Mouse (Mus musculus): ENCODE results near the gene Ece1.
"Not testable (repeated sequence)": the region's sequence is repeated elsewhere in the genome, so short reads cannot be mapped to it uniquely, and the experiment has no call there.

Gene Ece1

GRCm38 (mm10) chr4:137862019-137862418 is at the start of gene Ece1:
Gene Ece1 (plus strand): TSS chr4:137862237.
- in situ Hi-C loops (cut with MseI, MboI): no loop called here

- in situ Hi-C loops (cut with MseI, MboI): no loop called here
Observed at GRCm38 (mm10) chr4:137812946-137813708, 48.9 kb upstream of the Ece1 start.

GRCm38 (mm10) chr4:137814140-137814539 is 47.9 kb upstream of the Ece1 start:
- in situ Hi-C loops (cut with MseI, MboI): no loop called here

- in situ Hi-C loops (cut with MseI, MboI): no loop called here
Observed at GRCm38 (mm10) chr4:137815473-137815872, 46.6 kb upstream of the Ece1 start.

GRCm38 (mm10) chr4:137816216-137816615 is 45.8 kb upstream of the Ece1 start:
- in situ Hi-C loops (cut with MseI, MboI): no loop called here

GRCm38 (mm10) chr4:137818341-137818740 is 43.7 kb upstream of the Ece1 start:
- in situ Hi-C loops (cut with MseI, MboI): no loop called here

- in situ Hi-C loops (cut with MseI, MboI): no loop called here
Observed at GRCm38 (mm10) chr4:137819487-137819886, 42.5 kb upstream of the Ece1 start.

- in situ Hi-C loops (cut with MseI, MboI): no loop called here
Observed at GRCm38 (mm10) chr4:137820721-137821120, 41.3 kb upstream of the Ece1 start.

GRCm38 (mm10) chr4:137822537-137822936 is 39.5 kb upstream of the Ece1 start:
- in situ Hi-C loops (cut with MseI, MboI): no loop called here

GRCm38 (mm10) chr4:137823542-137823941 is 38.5 kb upstream of the Ece1 start:
- in situ Hi-C loops (cut with MseI, MboI): no loop called here

- in situ Hi-C loops (cut with MseI, MboI): no loop called here
Observed at GRCm38 (mm10) chr4:137824881-137825280, 37.2 kb upstream of the Ece1 start.

- in situ Hi-C loops (cut with MseI, MboI): no loop called here
Observed at GRCm38 (mm10) chr4:137830380-137830779, 31.7 kb upstream of the Ece1 start.

- in situ Hi-C loops (cut with MseI, MboI): no loop called here
Observed at GRCm38 (mm10) chr4:137831598-137831997, 30.4 kb upstream of the Ece1 start.

GRCm38 (mm10) chr4:137835624-137836337 is 26.3 kb upstream of the Ece1 start:
- in situ Hi-C loops (cut with MseI, MboI): loop anchor here (5.0 kb wide), 1 partner anchor 103 kb away; no protein-coding TSS in a partner anchor

GRCm38 (mm10) chr4:137836741-137837140 is 25.3 kb upstream of the Ece1 start:
- in situ Hi-C loops (cut with MseI, MboI): loop anchor here (5.0 kb wide), 1 partner anchor 104 kb away; no protein-coding TSS in a partner anchor

- in situ Hi-C loops (cut with MseI, MboI): loop anchor here (5.0 kb wide), 1 partner anchor 105 kb away; no protein-coding TSS in a partner anchor
Observed at GRCm38 (mm10) chr4:137837792-137838191, 24.2 kb upstream of the Ece1 start.

GRCm38 (mm10) chr4:137838791-137839190 is 23.2 kb upstream of the Ece1 start:
- in situ Hi-C loops (cut with MseI, MboI): loop anchor here (5.0 kb wide), 1 partner anchor 106 kb away; no protein-coding TSS in a partner anchor

- in situ Hi-C loops (cut with MseI, MboI): loop anchor here (5.0 kb wide), 1 partner anchor 107 kb away; no protein-coding TSS in a partner anchor
Observed at GRCm38 (mm10) chr4:137839452-137839851, 22.6 kb upstream of the Ece1 start.

- in situ Hi-C loops (cut with MseI, MboI): no loop called here
Observed at GRCm38 (mm10) chr4:137844656-137845055, 17.4 kb upstream of the Ece1 start.

GRCm38 (mm10) chr4:137847651-137848050 is 14.4 kb upstream of the Ece1 start:
- in situ Hi-C loops (cut with MseI, MboI): not testable (repeated sequence)

GRCm38 (mm10) chr4:137850161-137850560 is 11.9 kb upstream of the Ece1 start:
- in situ Hi-C loops (cut with MseI, MboI): no loop called here

- in situ Hi-C loops (cut with MseI, MboI): no loop called here
Observed at GRCm38 (mm10) chr4:137851484-137851883, 10.6 kb upstream of the Ece1 start.

- in situ Hi-C loops (cut with MseI, MboI): no loop called here
Observed at GRCm38 (mm10) chr4:137853822-137854221, 8.2 kb upstream of the Ece1 start.
